8 mouse cellular contexts compared by ENCODE assay signal in genomic region chr15:7811253-7811625, GRCm38 (mm10). TPM values are rescaled to one million over a fixed set of nuclear protein-coding genes. Genes with fewer than 3 reads are reported as not detected.
DNase-seq lines count a peak whose midpoint lies in the region; ATAC-seq lines count a peak whose summit lies in the region.

No protein-coding gene starts in this region.

- peak overlapping the region; percentile 70; the same call in 1 of the 2 replicates for H3K9ac ChIP-seq in midbrain, embryonic 13.5 days (replicated peaks)

- H3K36me3 ChIP-seq in hindbrain, embryonic 10.5 days, result no peaks in the 10 kb centered on the region
- no peaks in the 10 kb centered on the region for H3K36me3 ChIP-seq in midbrain, embryonic 13.5 days

- peak overlapping the region; percentile 66 for H3K4me3 ChIP-seq in hindbrain, embryonic 10.5 days
- peak overlapping the region; percentile 57 for H3K4me3 ChIP-seq in midbrain, embryonic 13.5 days (replicated peaks)

- peak overlapping the region; percentile 62 for H3K27ac ChIP-seq in hindbrain, embryonic 10.5 days
- H3K27ac ChIP-seq in midbrain, embryonic 13.5 days, result no peak overlapping the region

- H3K27me3 ChIP-seq in hindbrain, embryonic 10.5 days (ENCODE audit: insufficient read depth, poor library complexity, severe bottlenecking), result peaks cover 100% of the 10 kb centered on the region
- peaks cover 96% of the 10 kb centered on the region for H3K27me3 ChIP-seq in midbrain, embryonic 13.5 days

- no peak for ATAC-seq in midbrain, embryonic 13.5 days

- DNase-seq in embryo, embryonic 10 days (ENCODE audit: low spot score), result peak; percentile 42
- DNase-seq in embryo, embryonic 9.5 days (ENCODE audit: extremely low spot score), result no peak
- peak; percentile 50 for DNase-seq in ZHBTc4 (ENCODE audit: low read depth, low spot score)
- peak; percentile 62 for DNase-seq in hindbrain, embryonic 10.5 days (ENCODE audit: low spot score)
- no peak for DNase-seq in urinary bladder, adult 18-20 months (ENCODE audit: low spot score in 2 of 2)
- DNase-seq in spleen, adult 18-20 months, result no peak
- no peak for DNase-seq in spleen, adult 12 weeks (ENCODE audit: low spot score)

- no peaks in the 10 kb centered on the region for H3K9me3 ChIP-seq in hindbrain, embryonic 10.5 days
- no peaks in the 10 kb centered on the region for H3K9me3 ChIP-seq in midbrain, embryonic 13.5 days

- WGBS in hindbrain, embryonic 10.5 days, result 2% methylated on average over 11 of the region's 11 CpGs
- under 1% methylated on average over 11 of the region's 11 CpGs for WGBS in midbrain, embryonic 13.5 days

- H3K4me2 ChIP-seq in midbrain, embryonic 13.5 days (replicated peaks), result peak overlapping the region; percentile 99

- H3K4me1 ChIP-seq in hindbrain, embryonic 10.5 days (replicated peaks), result peaks cover 59% of the 10 kb centered on the region
- peaks cover 45% of the 10 kb centered on the region for H3K4me1 ChIP-seq in midbrain, embryonic 13.5 days (replicated peaks)

RNA-seq across cellular contexts. Expression of gene Gdnf, which starts 0.6 kb away (rescaled TPM):
- polyA plus RNA-seq in hindbrain, embryonic 10.5 days (2016; fragmentation: Nextera tagmentation; extraction: Ambion mirVana), result 0.66 and 0.78 TPM in 2 replicates
- polyA plus RNA-seq in midbrain, embryonic 13.5 days (2015; fragmentation: Nextera tagmentation; extraction: Ambion mirVana), result 0.07 and 0.12 TPM in 2 replicates

Comparison
In these comparisons a context has a peak if more than half of its experiments do, and no peak if none do; other contexts are left out.
1. DNase-seq: peak in embryo, embryonic 10 days (single experiment), ZHBTc4 (single experiment) and hindbrain, embryonic 10.5 days (single experiment); none in embryo, embryonic 9.5 days (single experiment), urinary bladder, adult 18-20 months (0 of 2), spleen, adult 18-20 months (0 of 2) and spleen, adult 12 weeks (single experiment).